18 mouse cellular contexts compared by ENCODE assay signal in genomic region chr11:79142381-79142780, GRCm38 (mm10). TPM values are rescaled to one million over a fixed set of nuclear protein-coding genes. Genes with fewer than 3 reads are reported as not detected.
A peak's percentile ranks its signal among the peaks of the same experiment; 100 is the strongest.
DNase-seq lines count a peak whose midpoint lies in the region; ATAC-seq and TF ChIP-seq lines count a peak whose summit lies in the region.
"Had no signal": no experiment of that assay in that cellular context is flagged by ENCODE, and none has a peak within 500 bp of the region (broad histone marks: within the 10 kb centered on the region; RNA-seq: fewer than 3 reads in every experiment).

No protein-coding gene starts in this region.

- ATAC-seq in heart, embryonic 16.5 days (replicated peaks; ENCODE audit: extremely low read depth, insufficient read depth, low FRiP score): no peak
- no peak for ATAC-seq in midbrain, embryonic 13.5 days
- ATAC-seq: forebrain, embryonic 16.5 days; liver, embryonic 12.5 days had no signal

- 77% methylated on average over 11 of the region's 11 CpGs for WGBS in heart, embryonic 16.5 days
- WGBS in midbrain, embryonic 13.5 days: 87% methylated on average over 11 of the region's 11 CpGs

- no peak for TF ChIP-seq CTCF in brain, embryonic 14.5 days (IDR thresholded peaks at IDR 0.05; ENCODE audit: borderline replicate concordance, extremely low read depth, insufficient read depth, insufficient read length)

- H3K36me3 ChIP-seq in heart, embryonic 16.5 days (ENCODE audit: control insufficient read depth, insufficient read depth): no peaks in the 10 kb centered on the region
- no peaks in the 10 kb centered on the region for H3K36me3 ChIP-seq in midbrain, embryonic 13.5 days
- H3K36me3 ChIP-seq: hindbrain, embryonic 12.5 days; liver, embryonic 12.5 days had no signal

- H3K27ac ChIP-seq in heart, embryonic 16.5 days (ENCODE audit: low read length): peak overlapping the region; percentile 69
- no peak overlapping the region for H3K27ac ChIP-seq in midbrain, embryonic 13.5 days
- H3K27ac ChIP-seq: hindbrain, embryonic 12.5 days; liver, embryonic 12.5 days had no signal

- no peaks in the 10 kb centered on the region for H3K9me3 ChIP-seq in heart, embryonic 16.5 days (replicated peaks; ENCODE audit: control insufficient read depth, low read length)
- no peaks in the 10 kb centered on the region for H3K9me3 ChIP-seq in midbrain, embryonic 13.5 days
- H3K9me3 ChIP-seq: hindbrain, embryonic 12.5 days; liver, embryonic 12.5 days had no signal

- TF ChIP-seq POLR2A in brain, embryonic 14.5 days (IDR thresholded peaks at IDR 0.05; ENCODE audit: borderline replicate concordance, extremely low read depth, insufficient read depth, insufficient read length, poor library complexity, severe bottlenecking): no peak

- H3K4me3 ChIP-seq in heart, embryonic 16.5 days (ENCODE audit: low read length): no peak overlapping the region
- H3K4me3 ChIP-seq in midbrain, embryonic 13.5 days (replicated peaks): no peak overlapping the region
- H3K4me3 ChIP-seq: erythroblast, embryonic 14.5 days; hindbrain, embryonic 12.5 days; liver, embryonic 12.5 days had no signal

- H3K9ac ChIP-seq in heart, embryonic 16.5 days (ENCODE audit: low read length): no peak overlapping the region
- H3K9ac ChIP-seq in midbrain, embryonic 13.5 days (replicated peaks): no peak overlapping the region
- H3K9ac ChIP-seq: hindbrain, embryonic 12.5 days had no signal

- intact Hi-C loops in heart, postnatal 25 days (cut with DNase I): no loop called here
- intact Hi-C loops in left cerebral cortex, postnatal 4 days (cut with DNase I): no loop called here

- DNase-seq in heart, postnatal 25 days (ENCODE audit: low spot score): no peak
- DNase-seq in CD4-positive helper T cell, adult 2 months (ENCODE audit: low read depth, low spot score): peak; percentile 38
- DNase-seq in brain, embryonic 14.5 days (ENCODE audit: low read depth): peak; percentile 21
- peak; percentile 44 to 68 for DNase-seq in thymus, postnatal 10 days (ENCODE audit: low spot score in 2 of 2)
- no peak for DNase-seq in left cerebral cortex, postnatal 4 days
- DNase-seq: adrenal gland, postnatal 25 days; cerebellum, postnatal 10 days; embryo, embryonic 11 days; gastrocnemius, postnatal 14 days; kidney, adult 11 months; kidney, postnatal 25 days; right cerebral cortex, postnatal 4 days had no signal

- H3K4me2 ChIP-seq in heart, embryonic 16.5 days (ENCODE audit: low read depth, low read length): no peak overlapping the region
- no peak overlapping the region for H3K4me2 ChIP-seq in midbrain, embryonic 13.5 days (replicated peaks)
- H3K4me2 ChIP-seq: hindbrain, embryonic 12.5 days had no signal

- H3K27me3 ChIP-seq in heart, embryonic 16.5 days (ENCODE audit: control insufficient read depth, insufficient read depth, low read length): no peaks in the 10 kb centered on the region
- H3K27me3 ChIP-seq in midbrain, embryonic 13.5 days: no peaks in the 10 kb centered on the region
- H3K27me3 ChIP-seq: hindbrain, embryonic 12.5 days; liver, embryonic 12.5 days had no signal

- peaks cover 68% of the 10 kb centered on the region for H3K4me1 ChIP-seq in heart, embryonic 16.5 days (ENCODE audit: control insufficient read depth, insufficient read depth, low read length)
- H3K4me1 ChIP-seq in midbrain, embryonic 13.5 days (replicated peaks): peaks cover 24% of the 10 kb centered on the region

RNA-seq across cellular contexts. Expression of gene Ksr1, which starts 3.8 kb away (rescaled TPM):
- 3.3 TPM in 2 replicates for polyA plus RNA-seq in heart, embryonic 16.5 days (2015; fragmentation: Nextera tagmentation; extraction: Ambion mirVana)
- 1 to 10 TPM; 7.3 TPM for total RNA-seq in heart, postnatal 25 days (2021)
- polyA plus RNA-seq in brain, embryonic 14.5 days (2012; rRNA removed): 23.3 and 26.9 TPM in 2 replicates
- 10 to 100 TPM; 49.9 to 50.6 TPM for total RNA-seq in left cerebral cortex, postnatal 4 days (2021)
- 2.3 and 3.7 TPM in 2 replicates for polyA plus RNA-seq in midbrain, embryonic 13.5 days (2015; fragmentation: Nextera tagmentation; extraction: Ambion mirVana)

Comparison
In these comparisons a context has a peak if more than half of its experiments do, and no peak if none do; other contexts are left out.
1. DNase-seq: peak in CD4-positive helper T cell, adult 2 months (single experiment), brain, embryonic 14.5 days (single experiment) and thymus, postnatal 10 days (2 of 2); none in heart, postnatal 25 days (single experiment) and left cerebral cortex, postnatal 4 days (single experiment).